Mouse (Mus musculus): ENCODE data around the gene Hist1h4j. TPM values are rescaled to one million over a fixed set of nuclear protein-coding genes. Genes with fewer than 3 reads are reported as not detected.
"Not testable (repeated sequence)": the region's sequence is repeated elsewhere in the genome, so short reads cannot be mapped to it uniquely, and the experiment has no call there.

Gene Hist1h4j
- polyA plus RNA-seq, 1 experiment from 2014 or later, result 0.58 TPM

DNA sequence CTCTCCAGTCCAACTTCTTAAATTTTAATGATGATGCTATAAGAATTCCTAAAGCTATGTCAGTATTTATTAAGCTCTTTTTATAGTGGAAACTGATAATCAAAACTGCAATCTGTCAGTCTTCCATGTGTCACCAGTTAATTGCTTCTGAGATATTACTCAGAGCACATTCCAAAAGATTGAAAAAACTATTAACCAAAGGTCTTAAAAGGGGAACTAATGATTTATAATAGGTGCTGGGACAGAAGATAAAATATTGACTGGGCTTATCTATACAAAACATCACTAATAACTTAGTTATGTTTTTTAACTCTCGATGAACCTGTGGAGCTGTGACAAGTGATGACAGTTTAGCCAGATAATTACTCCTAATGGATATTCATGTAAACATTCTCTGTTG, 10.1 kb downstream of the Hist1h4j start:
- no peak overlapping the region for H3K27ac ChIP-seq
- WGBS, result 98% methylated on average over 1 of the region's 1 CpGs
- peaks cover 20% of the 10 kb centered on the region for H3K4me1 ChIP-seq (replicated peaks)

DNA sequence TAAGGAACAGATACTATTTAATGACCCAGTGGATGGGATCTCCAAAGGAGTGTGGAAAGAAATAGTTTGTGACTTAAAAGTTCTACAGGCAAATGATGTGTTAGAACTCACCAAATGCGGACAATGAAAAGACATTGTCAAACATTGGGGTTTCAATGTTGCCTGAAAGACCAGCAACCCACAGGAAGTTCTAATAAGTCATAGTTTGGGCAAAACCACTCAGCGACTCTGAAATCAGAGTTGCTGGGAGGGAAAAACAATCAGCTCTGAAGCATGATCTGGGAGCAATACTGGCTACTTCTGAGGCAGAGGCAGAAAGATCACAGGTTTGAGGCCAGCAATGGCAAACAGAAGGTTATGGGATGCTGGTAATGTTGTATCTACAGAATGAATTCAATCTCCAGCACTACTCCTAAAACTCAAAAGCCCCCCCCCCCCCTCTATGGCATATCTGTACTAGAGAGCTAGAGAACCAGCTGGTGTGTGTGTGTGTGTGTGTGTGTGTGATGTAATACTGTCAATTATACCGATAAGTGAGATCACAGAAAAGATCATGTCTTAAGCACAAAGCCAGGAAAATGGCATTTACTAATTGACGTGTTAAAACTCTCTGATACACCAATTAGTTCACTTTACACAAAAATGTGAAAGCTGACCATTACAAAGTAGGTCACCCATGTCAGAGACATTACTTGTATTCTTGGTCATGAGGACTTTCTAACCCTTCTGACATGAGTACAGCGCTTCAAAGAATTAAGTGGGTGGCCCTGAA, 14.7 kb downstream of the Hist1h4j start:
- Histone ChIP-seq H3K9me3 (no peaks in the 10 kb centered on the region), H3K27me3 (ENCODE audit: insufficient read depth, poor library complexity, severe bottlenecking) (no peaks in the 10 kb centered on the region), H3K27ac (peak overlapping the region; percentile 95), H3K36me3 (no peaks in the 10 kb centered on the region), H3K4me3 (peak overlapping the region; percentile 65), H3K4me1 (replicated peaks) (peaks cover 49% of the 10 kb centered on the region)
- 5% methylated on average over 5 of the region's 5 CpGs for WGBS
- DNase-seq (ENCODE audit: low spot score), result peak; percentile 58

More for the DNA sequence above, 10.1 kb downstream of the Hist1h4j start:
- H3K27me3 ChIP-seq (ENCODE audit: insufficient read depth, poor library complexity, severe bottlenecking), result no peaks in the 10 kb centered on the region
- no peak overlapping the region for H3K4me3 ChIP-seq
- no peaks in the 10 kb centered on the region for H3K9me3 ChIP-seq
- no peaks in the 10 kb centered on the region for H3K36me3 ChIP-seq
- DNase-seq (ENCODE audit: low spot score), result no peak

DNA sequence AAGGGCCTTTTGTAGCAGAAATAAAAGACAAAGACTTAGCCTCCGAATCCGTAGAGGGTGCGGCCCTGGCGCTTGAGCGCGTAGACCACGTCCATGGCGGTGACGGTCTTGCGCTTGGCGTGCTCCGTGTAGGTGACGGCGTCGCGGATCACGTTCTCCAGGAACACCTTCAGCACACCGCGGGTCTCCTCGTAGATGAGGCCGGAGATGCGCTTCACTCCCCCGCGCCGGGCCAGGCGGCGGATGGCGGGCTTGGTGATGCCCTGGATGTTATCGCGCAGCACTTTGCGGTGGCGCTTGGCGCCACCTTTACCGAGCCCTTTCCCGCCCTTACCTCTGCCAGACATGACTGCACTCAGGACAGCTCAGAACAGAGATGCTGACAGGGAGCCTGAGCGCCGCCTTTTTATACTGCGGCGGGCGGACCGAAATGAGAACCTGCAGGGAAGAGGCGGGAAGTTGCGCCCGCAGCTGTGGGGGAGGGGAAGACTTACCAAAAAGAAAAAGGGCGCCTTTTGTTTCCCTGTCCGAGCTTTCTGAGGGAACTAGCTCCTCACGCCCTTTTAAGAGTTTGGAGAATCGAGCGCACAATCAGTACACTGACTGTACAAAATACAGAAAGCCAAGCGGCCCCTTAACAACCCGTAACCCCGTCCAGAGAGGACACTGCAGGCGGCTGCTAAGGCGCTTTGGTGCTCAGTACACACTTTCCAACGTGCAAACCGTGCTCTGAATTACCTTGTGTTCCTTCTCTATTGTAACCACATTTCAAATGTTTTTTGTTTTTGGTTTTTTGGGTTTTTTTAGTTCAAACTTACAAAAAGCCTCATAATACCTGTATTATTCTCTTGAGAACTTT, 15.5 kb downstream of the Hist1h4j start, which contains the start of gene Hist1h4k:
Gene Hist1h4k, minus strand, starts transcription at position 347 of the 859 bp plus-strand sequence.
- Histone ChIP-seq H3K4me1 (replicated peaks) (peaks cover 57% of the 10 kb centered on the region), H3K4me3 (peak within 1 kb of the TSS; percentile 65), H3K27ac (peak within 1 kb of the TSS; percentile 95)
- H3K36me3 ChIP-seq; H3K9me3 ChIP-seq; H3K27me3 ChIP-seq (ENCODE audit: insufficient read depth, poor library complexity, severe bottlenecking): not testable (repeated sequence)
- WGBS, result under 1% methylated on average over 52 of the region's 56 CpGs
- peak; percentile 94 for DNase-seq (ENCODE audit: low spot score)

DNA sequence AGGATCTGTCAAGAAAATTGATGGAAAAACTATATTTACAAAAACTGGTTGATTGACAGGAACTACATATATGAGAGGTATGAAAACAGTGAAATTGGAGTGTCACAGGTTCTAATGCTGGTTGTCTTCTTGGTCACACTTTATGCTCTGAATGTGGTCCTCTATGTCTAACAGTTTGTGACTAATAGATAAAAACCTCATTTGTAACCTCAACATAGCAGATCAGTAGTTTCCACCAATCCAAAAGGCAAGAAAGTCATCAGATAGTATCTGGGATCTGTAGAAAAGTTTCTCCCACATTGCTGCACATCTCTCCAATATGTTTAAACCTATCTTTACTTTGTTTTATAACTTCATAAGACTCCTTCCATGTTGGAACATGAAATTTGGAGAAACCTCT, 16.6 kb downstream of the Hist1h4j start:
- H3K4me1 ChIP-seq (replicated peaks), result peaks cover 62% of the 10 kb centered on the region
- H3K27me3 ChIP-seq (ENCODE audit: insufficient read depth, poor library complexity, severe bottlenecking), result no peaks in the 10 kb centered on the region
- no peaks in the 10 kb centered on the region for H3K36me3 ChIP-seq
- H3K9me3 ChIP-seq, result no peaks in the 10 kb centered on the region
- peak overlapping the region; percentile 95 for H3K27ac ChIP-seq
- H3K4me3 ChIP-seq, result 0 out of 2 replicates have a peak overlapping the region, but pooled peaks have one; percentile 54
- DNase-seq (ENCODE audit: low spot score), result no peak

DNA sequence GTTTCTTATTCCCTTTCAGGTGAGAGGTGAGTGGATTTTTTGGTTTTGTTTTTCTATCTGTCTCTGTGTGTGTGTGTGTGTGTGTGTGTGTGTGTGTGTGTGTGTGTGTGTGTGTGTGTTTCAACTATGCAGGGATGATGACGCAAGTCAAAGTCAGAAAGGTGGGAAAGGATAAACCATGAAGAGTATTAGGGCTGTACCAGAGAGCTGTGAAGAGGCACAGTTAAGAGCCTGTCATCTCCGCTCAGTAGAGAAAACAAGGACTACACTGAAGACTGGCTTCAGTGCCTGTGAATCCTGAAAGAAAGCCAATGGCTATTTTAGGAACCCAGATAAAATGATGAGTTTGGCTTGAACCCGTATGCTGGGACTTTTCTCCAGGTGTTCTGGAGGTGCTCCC, 17.0 kb downstream of the Hist1h4j start:
- Histone ChIP-seq H3K4me1 (replicated peaks) (peaks cover 62% of the 10 kb centered on the region), H3K27ac (peak overlapping the region; percentile 95), H3K27me3 (ENCODE audit: insufficient read depth, poor library complexity, severe bottlenecking) (no peaks in the 10 kb centered on the region), H3K36me3 (no peaks in the 10 kb centered on the region), H3K4me3 (peak overlapping the region; percentile 54), H3K9me3 (no peaks in the 10 kb centered on the region)
- WGBS, result 74% methylated on average over 3 of the region's 3 CpGs
- DNase-seq (ENCODE audit: low spot score), result no peak

DNA sequence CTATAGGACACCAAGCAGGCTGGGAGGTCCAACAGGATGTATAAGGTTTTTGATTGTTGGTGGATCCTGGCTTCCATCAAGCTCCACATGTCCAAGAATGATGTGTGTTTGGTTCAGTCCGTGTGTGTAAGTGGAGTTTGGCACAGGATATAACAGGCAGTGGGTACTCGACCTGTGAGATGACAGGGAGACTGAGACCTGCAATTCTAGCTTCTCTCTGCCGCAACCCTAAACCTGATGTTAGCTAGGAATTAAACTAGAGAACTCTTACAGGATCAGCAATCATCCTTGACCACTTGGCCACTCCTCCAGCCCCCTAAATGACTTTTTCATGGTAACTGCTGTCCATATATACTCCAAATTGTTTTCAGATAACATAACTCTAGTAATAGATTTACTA, 17.5 kb downstream of the Hist1h4j start:
- peak overlapping the region; percentile 54 for H3K4me3 ChIP-seq
- H3K36me3 ChIP-seq, result no peaks in the 10 kb centered on the region
- WGBS, result 50% methylated on average over 3 of the region's 3 CpGs
- peaks cover 60% of the 10 kb centered on the region for H3K4me1 ChIP-seq (replicated peaks)
- H3K27ac ChIP-seq, result peak overlapping the region; percentile 95
- no peaks in the 10 kb centered on the region for H3K9me3 ChIP-seq
- DNase-seq (ENCODE audit: low spot score), result peak; percentile 28
- H3K27me3 ChIP-seq (ENCODE audit: insufficient read depth, poor library complexity, severe bottlenecking), result no peaks in the 10 kb centered on the region

DNA sequence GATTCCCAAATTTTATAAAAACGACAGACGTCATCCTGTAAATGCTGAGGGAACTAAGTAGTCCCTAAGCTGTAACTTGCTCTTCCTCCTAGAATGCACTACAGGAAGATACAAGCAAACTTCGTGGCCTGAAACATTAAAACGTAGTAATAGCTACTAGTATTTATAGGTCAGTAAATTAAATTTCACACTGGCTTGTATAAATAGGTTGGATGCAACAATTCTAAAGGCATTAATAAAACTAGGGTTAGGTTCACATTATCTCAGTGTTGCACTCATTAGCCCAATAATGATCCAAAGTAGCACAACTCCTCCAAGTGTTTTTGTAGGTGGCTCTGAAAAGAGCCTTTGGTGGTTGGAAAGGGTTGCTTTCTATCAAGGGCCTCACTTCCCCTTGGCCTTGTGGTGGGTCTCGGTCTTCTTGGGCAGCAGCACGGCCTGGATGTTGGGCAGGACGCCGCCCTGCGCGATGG, 18.2 kb downstream of the Hist1h4j start:
- H3K4me3 ChIP-seq, result peak overlapping the region; percentile 54
- H3K36me3 ChIP-seq, result no peaks in the 10 kb centered on the region
- 3% methylated on average over 10 of the region's 10 CpGs for WGBS
- peaks cover 57% of the 10 kb centered on the region for H3K4me1 ChIP-seq (replicated peaks)
- no peaks in the 10 kb centered on the region for H3K27me3 ChIP-seq (ENCODE audit: insufficient read depth, poor library complexity, severe bottlenecking)
- no peaks in the 10 kb centered on the region for H3K9me3 ChIP-seq
- peak overlapping the region; percentile 95 for H3K27ac ChIP-seq
- peak; percentile 18 for DNase-seq (ENCODE audit: low spot score)

DNA sequence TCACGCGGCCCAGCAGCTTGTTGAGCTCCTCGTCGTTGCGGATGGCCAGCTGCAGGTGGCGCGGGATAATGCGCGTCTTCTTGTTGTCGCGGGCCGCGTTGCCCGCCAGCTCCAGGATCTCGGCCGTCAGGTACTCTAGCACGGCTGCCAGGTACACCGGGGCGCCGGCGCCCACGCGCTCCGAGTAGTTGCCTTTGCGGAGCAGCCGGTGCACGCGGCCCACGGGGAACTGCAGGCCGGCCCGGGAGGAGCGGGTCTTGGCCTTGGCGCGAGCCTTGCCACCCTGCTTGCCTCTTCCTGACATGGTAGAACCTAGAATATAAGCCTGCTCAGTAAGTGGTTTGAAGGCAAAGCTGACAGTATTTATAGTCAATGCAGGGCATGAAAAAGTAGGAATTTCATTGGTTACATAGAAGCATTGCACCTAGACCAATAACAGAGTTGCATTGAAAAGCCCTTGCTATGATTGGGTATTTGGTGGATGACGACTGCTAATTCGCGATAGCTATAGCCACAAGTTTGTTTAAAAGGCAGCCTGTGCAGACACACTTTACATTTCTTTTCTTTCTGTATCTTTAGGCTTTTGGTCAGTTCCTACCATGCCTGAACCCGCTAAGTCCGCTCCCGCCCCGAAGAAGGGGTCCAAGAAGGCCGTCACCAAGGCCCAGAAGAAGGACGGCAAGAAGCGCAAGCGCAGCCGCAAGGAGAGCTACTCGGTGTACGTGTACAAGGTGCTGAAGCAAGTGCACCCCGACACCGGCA, 18.8 kb downstream of the Hist1h4j start, which contains the start of the genes Hist1h2ak and Hist1h2bn:
Gene Hist1h2ak, minus strand, starts transcription at position 304 of the 762 bp plus-strand sequence.
Gene Hist1h2bn, plus strand, starts transcription at position 600 of the 762 bp plus-strand sequence.
- under 1% methylated on average over 50 of the region's 50 CpGs for WGBS
- not testable (repeated sequence) for H3K27me3 ChIP-seq (ENCODE audit: insufficient read depth, poor library complexity, severe bottlenecking); H3K36me3 ChIP-seq; H3K9me3 ChIP-seq
- Histone ChIP-seq H3K27ac (peak within 1 kb of the TSS; percentile 95), H3K4me3 (peak within 1 kb of the TSS; percentile 55), H3K4me1 (replicated peaks) (peaks cover 51% of the 10 kb centered on the region)
- peak; percentile 77 for DNase-seq (ENCODE audit: low spot score)

DNA sequence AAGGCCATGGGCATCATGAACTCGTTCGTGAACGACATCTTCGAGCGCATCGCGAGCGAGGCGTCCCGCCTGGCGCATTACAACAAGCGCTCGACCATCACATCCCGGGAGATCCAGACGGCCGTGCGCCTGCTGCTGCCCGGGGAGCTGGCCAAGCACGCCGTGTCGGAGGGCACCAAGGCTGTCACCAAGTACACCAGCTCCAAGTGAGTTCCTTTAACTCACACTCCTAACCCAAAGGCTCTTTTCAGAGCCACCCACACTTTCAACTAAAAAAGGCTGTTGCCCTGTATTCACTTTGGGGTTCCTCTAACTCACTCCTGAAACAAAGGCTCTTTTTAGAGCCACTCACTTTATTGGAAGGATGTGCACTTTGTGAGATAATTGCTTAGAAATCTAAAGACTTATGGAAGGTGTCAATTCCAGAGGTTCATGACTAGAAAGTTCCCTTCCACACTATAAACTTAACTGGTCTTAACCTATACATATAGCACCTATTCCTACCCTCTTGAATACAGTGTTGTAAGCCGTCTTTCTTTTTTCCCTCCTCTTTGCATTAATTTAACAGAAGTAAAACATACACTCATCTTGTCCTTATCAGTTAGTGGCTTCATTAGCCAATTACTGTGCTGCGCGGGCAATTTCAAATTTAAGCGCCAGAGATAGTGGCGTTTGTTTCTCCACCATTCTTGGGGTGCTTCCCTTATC, 19.6 kb downstream of the Hist1h4j start:
- H3K9me3 ChIP-seq; H3K27me3 ChIP-seq (ENCODE audit: insufficient read depth, poor library complexity, severe bottlenecking); H3K36me3 ChIP-seq: not testable (repeated sequence)
- peak; percentile 51 for DNase-seq (ENCODE audit: low spot score)
- peak overlapping the region; percentile 55 for H3K4me3 ChIP-seq
- H3K27ac ChIP-seq, result peak overlapping the region; percentile 89
- 1% methylated on average over 26 of the region's 26 CpGs for WGBS
- peaks cover 44% of the 10 kb centered on the region for H3K4me1 ChIP-seq (replicated peaks)

DNA sequence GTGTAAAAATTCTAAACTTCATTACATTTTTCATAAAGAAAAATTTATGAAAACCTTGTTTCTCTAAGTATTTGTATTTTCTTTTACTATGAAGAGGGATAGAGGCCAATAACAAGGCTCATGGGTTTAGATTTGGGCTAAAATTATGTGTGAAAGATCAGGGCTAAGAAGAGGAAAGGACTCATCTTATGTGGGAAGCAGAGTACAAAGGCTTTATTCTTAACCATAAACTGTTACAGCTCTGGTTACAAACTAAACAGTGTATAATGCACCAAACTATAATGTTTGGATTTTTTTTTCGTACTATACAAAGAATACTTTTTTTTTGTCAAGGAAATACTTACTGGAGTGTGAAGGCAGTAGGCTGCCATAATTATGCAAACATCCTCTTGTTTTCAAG, 20.8 kb downstream of the Hist1h4j start:
- H3K4me1 ChIP-seq (replicated peaks), result peaks cover 41% of the 10 kb centered on the region
- H3K36me3 ChIP-seq, result no peaks in the 10 kb centered on the region
- no peak for DNase-seq (ENCODE audit: low spot score)
- peak overlapping the region; percentile 55; the same call in 1 of the 2 replicates for H3K4me3 ChIP-seq
- peak overlapping the region; percentile 89 for H3K27ac ChIP-seq
- no peaks in the 10 kb centered on the region for H3K27me3 ChIP-seq (ENCODE audit: insufficient read depth, poor library complexity, severe bottlenecking)
- 79% methylated on average over 1 of the region's 1 CpGs for WGBS
- H3K9me3 ChIP-seq, result no peaks in the 10 kb centered on the region

DNA sequence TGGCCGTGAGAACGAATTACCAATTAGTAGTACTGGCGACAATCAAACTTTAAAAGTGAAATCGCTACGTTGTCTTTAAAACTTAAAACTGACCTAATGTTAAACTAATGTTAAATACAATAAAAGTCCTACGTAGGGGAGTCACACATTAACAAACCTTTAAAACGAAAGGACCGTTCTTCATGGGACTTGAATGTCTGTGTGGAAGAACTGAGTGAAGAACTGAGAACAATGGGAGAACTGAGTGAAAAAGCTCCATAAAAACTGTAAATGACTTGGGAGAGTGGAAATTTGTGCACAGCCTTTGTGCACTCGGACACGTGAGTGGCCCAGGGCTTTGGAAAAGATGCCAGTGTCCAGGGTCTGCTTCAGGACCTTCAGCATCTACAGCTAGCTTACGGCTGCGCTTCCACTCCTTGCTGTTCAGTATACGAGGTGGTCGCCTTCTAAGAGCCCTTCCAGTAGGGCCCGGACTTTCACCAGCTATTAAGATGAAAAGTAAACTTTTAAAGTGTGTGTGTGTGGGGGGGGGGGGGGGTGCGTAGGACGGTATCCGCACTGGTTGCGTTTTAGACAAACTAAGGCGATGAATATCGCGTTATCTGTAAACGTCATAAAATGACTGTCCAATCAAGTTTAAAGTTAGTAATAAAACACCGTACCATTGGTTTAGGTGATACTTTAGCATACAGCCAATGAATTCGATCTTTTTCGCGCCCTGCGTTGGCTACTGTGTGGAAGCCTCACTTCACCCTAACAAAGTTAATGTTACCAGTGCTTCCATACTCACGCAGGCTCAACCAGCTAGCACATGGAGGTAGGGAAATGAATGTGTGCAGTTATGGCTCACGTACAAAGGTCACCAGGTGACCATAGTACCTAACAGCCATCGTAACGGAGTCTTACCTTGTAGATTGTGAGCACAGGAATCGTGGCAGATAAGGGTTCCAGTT, 44.2 kb downstream of the Hist1h4j start:
- Histone ChIP-seq H3K27me3 (ENCODE audit: insufficient read depth, poor library complexity, severe bottlenecking) (no peaks in the 10 kb centered on the region), H3K4me3 (peak overlapping the region; percentile 77), H3K36me3 (no peaks in the 10 kb centered on the region), H3K27ac (peak overlapping the region; percentile 97), H3K9me3 (no peaks in the 10 kb centered on the region), H3K4me1 (replicated peaks) (peaks cover 44% of the 10 kb centered on the region)
- WGBS, result 8% methylated on average over 33 of the region's 33 CpGs
- peak; percentile 74 for DNase-seq (ENCODE audit: low spot score)
